Mouse (Mus musculus) erythroblast, adult 5-6 weeks (primary cell): ENCODE results near the gene Capg. TPM values are rescaled to one million over a fixed set of nuclear protein-coding genes. Genes with fewer than 3 reads are reported as not detected.

Experiments used
- ATAC-seq: replicated peaks from 2 replicates; pipeline ENCODE4 v1.8.0; 2016; ENCODE audit warnings: moderate number of reproducible peaks, mild to moderate bottlenecking, moderate TSS enrichment, inconsistent platforms; ENCODE audit not compliant: poor library complexity, low FRiP score, severe bottlenecking
- total RNA-seq, 2 experiments: library from RNA; stranded (forward) in 1 of 2; stranded (reverse) in 1 of 2; fragments of 150-400 nt in 1 of 2; fragments of 200-764, 138-1000 nt in 1 of 2; gene quantifications; 2 replicates each; pipeline versions ENCODE4 v1.2.3 to v1.2.4; 2015 to 2017; ENCODE audit warnings: low replicate concordance in 2 of 2

Gene Capg
- total RNA-seq (2015; ENCODE audit: low replicate concordance) (10.2 and 21.1 TPM in 2 replicates), total RNA-seq (2017; ENCODE audit: low replicate concordance) (22.2 and 29.0 TPM in 2 replicates)

- no peak for ATAC-seq
These were observed at the start of gene Capg for GRCm38 (mm10) chr6:72544283-72544987. Gene Capg, plus strand, starts transcription at chr6:72544391.

- ATAC-seq, result no peak
These were observed 45.2 kb upstream of the Capg start for GRCm38 (mm10) chr6:72498950-72499349.

- peak; percentile 62; the same call in 1 of the 2 replicates for ATAC-seq
These were observed 40.9 kb upstream of the Capg start for GRCm38 (mm10) chr6:72503309-72503708.

- ATAC-seq, result 0 out of 2 replicates have a peak, but pooled peaks have one; percentile 35
These were observed 40.3 kb upstream of the Capg start for GRCm38 (mm10) chr6:72503939-72504338.

- no peak for ATAC-seq
These were observed 38.1 kb upstream of the Capg start for GRCm38 (mm10) chr6:72506104-72506503.

- no peak for ATAC-seq
These were observed 35.6 kb upstream of the Capg start for GRCm38 (mm10) chr6:72508596-72508995.

GRCm38 (mm10) chr6:72509872-72510435, 34.2 kb upstream of the Capg start:
- no peak for ATAC-seq

GRCm38 (mm10) chr6:72510686-72511421, 33.3 kb upstream of the Capg start:
- no peak for ATAC-seq

GRCm38 (mm10) chr6:72512386-72513070, 31.7 kb upstream of the Capg start:
- peak; percentile 77 for ATAC-seq

GRCm38 (mm10) chr6:72513071-72513440, 31.1 kb upstream of the Capg start:
- no peak for ATAC-seq

GRCm38 (mm10) chr6:72515644-72516043, 28.5 kb upstream of the Capg start:
- no peak for ATAC-seq

- ATAC-seq, result no peak
These were observed 25.3 kb upstream of the Capg start for GRCm38 (mm10) chr6:72518842-72519241.

- no peak for ATAC-seq
These were observed 24.9 kb upstream of the Capg start for GRCm38 (mm10) chr6:72519303-72519702.

- no peak for ATAC-seq
These were observed 24.1 kb upstream of the Capg start for GRCm38 (mm10) chr6:72519892-72520663.

- ATAC-seq, result no peak
These were observed 23.3 kb upstream of the Capg start for GRCm38 (mm10) chr6:72520904-72521303.

GRCm38 (mm10) chr6:72521607-72522006, 22.6 kb upstream of the Capg start, which contains the start of gene Sh2d6:
Gene Sh2d6, minus strand, starts transcription at chr6:72521707.
- no peak for ATAC-seq

GRCm38 (mm10) chr6:72522288-72522687, 21.9 kb upstream of the Capg start:
- ATAC-seq, result no peak

GRCm38 (mm10) chr6:72523222-72523621, 21.0 kb upstream of the Capg start:
- ATAC-seq, result no peak

- no peak for ATAC-seq
These were observed 20.0 kb upstream of the Capg start for GRCm38 (mm10) chr6:72524160-72524559.
